Mouse (Mus musculus) small intestine, adult 2 months (tissue): Measurements from ENCODE around the gene Gucy2g.

Source experiments
- CTCF ChIP-seq: fragments of 200-500 bp; IDR thresholded peaks from 2 replicates; pipeline ENCODE4 v1.5.1; 2012; ENCODE audit warnings: low read depth, mild to moderate bottlenecking, control low read depth, inconsistent platforms, low read length, moderate library complexity, mixed read lengths; ENCODE audit not compliant: insufficient replicate concordance, insufficient read length; ENCODE audit errors: extremely low read depth
- POLR2A ChIP-seq: fragments of 200-500 bp; IDR thresholded peaks from 2 replicates; pipeline ENCODE4 v1.6.1; 2012; ENCODE audit warnings: low read depth, mild to moderate bottlenecking, control low read depth, inconsistent platforms, low read length, moderate library complexity

DNA sequence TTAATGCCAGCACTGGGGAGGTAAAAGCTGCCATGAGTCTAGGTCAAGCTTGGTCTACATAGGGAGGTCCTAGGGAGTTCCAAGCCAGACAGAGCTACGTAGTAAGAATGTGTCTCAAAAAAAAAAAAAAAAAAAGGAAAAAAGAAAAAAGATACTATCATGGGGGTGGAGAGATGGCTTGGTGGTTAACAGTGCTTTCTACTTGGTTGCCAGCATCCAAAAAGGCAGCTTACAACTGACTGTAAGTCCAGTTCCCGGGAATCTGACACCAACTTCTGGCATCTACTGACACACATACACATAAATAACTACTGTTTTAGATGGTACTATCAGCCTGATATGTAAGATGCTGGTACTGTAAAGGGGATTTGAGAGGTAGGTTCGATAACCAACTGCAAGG lies 32.0 kb downstream of the Gucy2g start:
- TF ChIP-seq POLR2A, result no peak
- TF ChIP-seq CTCF, result no peak
